Mouse (Mus musculus) embryonic facial prominence, embryonic 12.5 days (tissue): Measurements from ENCODE around the gene Akap6. TPM values are rescaled to one million over a fixed set of nuclear protein-coding genes. Genes with fewer than 3 reads are reported as not detected.

Experiments
- ATAC-seq: fragments of 200-750 bp; cut with Nextera tagmentation; 2 replicates; pipeline ENCODE4 v1.8.0; 2017; ENCODE audit not compliant: insufficient number of reproducible peaks, insufficient read depth, low FRiP score, low TSS enrichment
- H3K27ac ChIP-seq: fragments of 300-500 bp; sonication (generic); 2 replicates; pipeline ENCODE4 v1.5.1; 2016; ENCODE audit warnings: mild to moderate bottlenecking
- H3K27me3 ChIP-seq: fragments of 300-500 bp; sonication (generic); 2 replicates; pipeline ENCODE4 v1.6.1; 2016; ENCODE audit warnings: mild to moderate bottlenecking, moderate library complexity
- H3K36me3 ChIP-seq: fragments of 300-500 bp; sonication (generic); 2 replicates; pipeline ENCODE4 v1.6.1; 2016; ENCODE audit warnings: mild to moderate bottlenecking
- H3K4me1 ChIP-seq: fragments of 300-500 bp; sonication (generic); 2 replicates; pipeline ENCODE4 v1.6.1; 2016
- H3K4me2 ChIP-seq: fragments of 300-500 bp; sonication (generic); replicated peaks from 2 replicates; pipeline ENCODE4 v1.6.1; 2016; ENCODE audit warnings: mild to moderate bottlenecking, moderate library complexity
- H3K4me3 ChIP-seq: fragments of 300-500 bp; sonication (generic); 2 replicates; pipeline ENCODE4 v1.5.1; 2016; ENCODE audit warnings: mild to moderate bottlenecking
- H3K9ac ChIP-seq: fragments of 300-500 bp; sonication (generic); 2 replicates; pipeline ENCODE4 v1.6.1; 2016; ENCODE audit warnings: mild to moderate bottlenecking, moderate library complexity
- H3K9me3 ChIP-seq: fragments of 300-500 bp; sonication (generic); 2 replicates; pipeline ENCODE4 v1.6.1; 2016; ENCODE audit warnings: mild to moderate bottlenecking, moderate library complexity
- WGBS: fragments of 180-500 bp; shearing (Covaris S2); methylation state at CpG from one replicate; pipeline ENCODE4 v1.1.7; 2016; 5-methylcytosine and 5-hydroxymethylcytosine counted together
- polyA plus RNA-seq: library from polyadenylated mRNA; unstranded; fragments of >200 nt; fragmentation: Nextera tagmentation; extraction: Ambion mirVana; gene quantifications from 2 replicates; pipeline ENCODE4 v1.2.1, GENCODE M21; 2016

The Akap6 gene
- polyA plus RNA-seq, 1 experiment from 2014 or later = 3.5 TPM

DNA sequence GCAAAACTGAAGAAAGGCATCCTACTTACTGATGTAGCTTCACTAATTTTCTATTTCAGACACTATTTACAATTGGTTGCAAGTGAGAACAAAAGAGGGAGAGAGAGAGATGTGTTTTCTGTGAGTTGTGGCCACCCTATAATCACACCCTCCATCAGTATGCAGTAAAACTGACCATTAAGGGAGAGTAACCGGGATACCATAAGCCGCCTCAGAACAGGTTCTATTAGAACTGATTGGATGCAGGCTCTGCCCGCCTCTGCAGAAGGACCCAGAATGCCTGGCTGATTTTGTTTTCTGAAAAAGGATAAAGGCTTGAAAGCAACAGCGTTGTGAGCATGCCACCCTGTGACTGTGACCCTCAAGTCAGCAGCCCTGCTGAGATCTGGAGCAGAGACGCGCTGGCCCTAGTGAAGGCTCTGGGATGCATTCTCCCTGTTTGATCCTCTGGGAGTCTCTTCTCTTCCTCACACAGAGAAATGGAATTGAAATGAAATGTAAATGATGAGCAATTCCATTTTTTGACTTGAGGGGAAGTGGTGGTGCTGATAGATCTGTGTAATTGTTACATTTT lies 445.0 kb downstream of the Akap6 start:
- H3K36me3 ChIP-seq = no peaks in the 10 kb centered on the region
- no peak overlapping the region for H3K9ac ChIP-seq
- H3K4me1 ChIP-seq = peaks cover 4% of the 10 kb centered on the region; the same call in 1 of the 2 replicates
- no peaks in the 10 kb centered on the region for H3K9me3 ChIP-seq
- no peak for ATAC-seq
- 62% methylated on average over 6 of the region's 6 CpGs for WGBS
- H3K27me3 ChIP-seq = no peaks in the 10 kb centered on the region
- H3K4me3 ChIP-seq = no peak overlapping the region
- no peak overlapping the region for H3K27ac ChIP-seq
- H3K4me2 ChIP-seq = no peak overlapping the region

- H3K36me3 ChIP-seq = no peaks in the 10 kb centered on the region
- no peaks in the 10 kb centered on the region for H3K9me3 ChIP-seq
- peaks cover 4% of the 10 kb centered on the region; the same call in 1 of the 2 replicates for H3K4me1 ChIP-seq
- no peak overlapping the region for H3K4me2 ChIP-seq
- 95% methylated on average over 10 of the region's 10 CpGs for WGBS
- ATAC-seq = no peak
- no peak overlapping the region for H3K4me3 ChIP-seq
- H3K27me3 ChIP-seq = no peaks in the 10 kb centered on the region
- H3K27ac ChIP-seq = no peak overlapping the region
- no peak overlapping the region for H3K9ac ChIP-seq
Observed at GRCm38 (mm10) chr12:53144760-53145159, 445.6 kb downstream of the Akap6 start.

DNA sequence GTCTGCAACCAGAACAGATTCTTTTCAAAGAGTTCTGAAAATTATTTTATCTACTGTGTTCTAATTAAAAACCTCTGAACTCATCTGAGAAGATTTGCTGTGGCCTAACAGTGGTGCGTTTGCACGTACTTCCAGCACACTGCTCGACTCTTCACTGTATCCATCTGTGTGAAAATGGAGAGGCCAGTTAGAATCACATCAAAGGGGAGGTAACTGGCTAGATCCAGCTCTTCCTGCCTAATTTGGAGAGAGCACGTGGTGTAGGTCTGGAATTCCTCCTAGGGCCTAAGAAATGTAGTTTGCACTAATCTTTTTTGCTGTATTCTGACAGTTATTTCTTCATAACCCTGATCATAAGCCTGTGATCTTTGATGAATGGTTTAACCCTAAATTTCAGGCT lies 446.3 kb downstream of the Akap6 start:
- Histone ChIP-seq H3K27me3 (no peaks in the 10 kb centered on the region), H3K27ac (no peak overlapping the region)
- WGBS = 40% methylated on average over 4 of the region's 4 CpGs

GRCm38 (mm10) chr12:53146460-53147050 lies 447.4 kb downstream of the Akap6 start:
- H3K36me3 ChIP-seq = no peaks in the 10 kb centered on the region
- H3K27ac ChIP-seq = no peak overlapping the region
- peaks cover 4% of the 10 kb centered on the region; the same call in 1 of the 2 replicates for H3K4me1 ChIP-seq
- H3K4me2 ChIP-seq = no peak overlapping the region
- no peaks in the 10 kb centered on the region for H3K27me3 ChIP-seq
- WGBS = 62% methylated on average over 11 of the region's 11 CpGs
- no peaks in the 10 kb centered on the region for H3K9me3 ChIP-seq
- no peak for ATAC-seq
- H3K9ac ChIP-seq = no peak overlapping the region
- H3K4me3 ChIP-seq = no peak overlapping the region

More for the DNA sequence above, 446.3 kb downstream of the Akap6 start:
- no peaks in the 10 kb centered on the region for H3K9me3 ChIP-seq
- 0 out of 2 replicates have a peak, but pooled peaks have one; percentile 52 for ATAC-seq
- H3K36me3 ChIP-seq = no peaks in the 10 kb centered on the region
- H3K4me3 ChIP-seq = no peak overlapping the region
- H3K9ac ChIP-seq = no peak overlapping the region
- H3K4me1 ChIP-seq = peaks cover 4% of the 10 kb centered on the region; the same call in 1 of the 2 replicates
- no peak overlapping the region for H3K4me2 ChIP-seq

- H3K4me1 ChIP-seq = peaks cover 4% of the 10 kb centered on the region; the same call in 1 of the 2 replicates
- H3K36me3 ChIP-seq = no peaks in the 10 kb centered on the region
- H3K4me3 ChIP-seq = no peak overlapping the region
- no peak for ATAC-seq
- no peaks in the 10 kb centered on the region for H3K27me3 ChIP-seq
- WGBS = 85% methylated on average over 11 of the region's 11 CpGs
- H3K9me3 ChIP-seq = no peaks in the 10 kb centered on the region
- H3K4me2 ChIP-seq = no peak overlapping the region
- H3K27ac ChIP-seq = no peak overlapping the region
- no peak overlapping the region for H3K9ac ChIP-seq
Observed at GRCm38 (mm10) chr12:53147696-53148095, 448.5 kb downstream of the Akap6 start.

DNA sequence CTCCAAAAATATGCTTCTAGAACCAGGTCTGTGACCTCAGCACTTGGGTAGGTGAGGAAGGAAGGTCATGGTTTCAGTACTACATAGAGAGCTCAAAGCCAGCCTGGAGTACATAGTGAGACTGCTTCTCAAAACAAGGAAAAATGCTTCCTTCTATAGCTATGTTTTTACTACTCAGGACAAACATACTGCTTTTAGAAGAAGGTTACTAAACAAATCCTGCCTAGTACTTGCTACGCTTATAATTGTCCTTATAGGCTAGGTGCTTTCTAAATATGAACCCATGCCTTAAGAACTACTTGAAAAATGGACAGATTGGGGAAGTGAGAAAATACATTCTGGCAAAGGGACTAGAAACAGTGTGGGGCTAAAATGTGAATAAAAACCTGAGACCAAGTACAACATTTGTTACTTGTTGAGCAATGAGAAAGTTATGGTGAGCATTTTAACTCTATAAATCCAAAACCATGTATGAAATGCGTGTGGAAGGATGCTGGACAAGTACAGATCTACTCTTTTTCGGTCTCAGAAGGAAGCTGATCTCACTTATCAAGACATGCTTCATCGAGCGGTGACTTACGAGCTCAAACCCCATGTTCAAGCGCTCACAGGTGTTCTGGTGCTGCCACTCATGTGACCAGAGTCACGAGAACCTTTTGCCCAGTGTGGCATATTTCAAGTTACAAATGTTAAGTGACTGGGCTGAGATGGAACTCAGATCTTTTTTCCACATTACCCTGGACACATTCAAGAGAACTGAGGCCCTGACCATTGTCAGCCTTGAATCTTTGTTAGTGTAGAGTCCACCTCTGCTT lies 469.2 kb downstream of the Akap6 start:
- H3K4me2 ChIP-seq = no peak overlapping the region
- H3K27me3 ChIP-seq = no peaks in the 10 kb centered on the region
- H3K4me1 ChIP-seq = no peaks in the 10 kb centered on the region
- ATAC-seq = no peak
- no peaks in the 10 kb centered on the region for H3K9me3 ChIP-seq
- 87% methylated on average over 8 of the region's 8 CpGs for WGBS
- H3K27ac ChIP-seq = no peak overlapping the region
- no peak overlapping the region for H3K9ac ChIP-seq
- H3K4me3 ChIP-seq = no peak overlapping the region
- H3K36me3 ChIP-seq = no peaks in the 10 kb centered on the region

- no peak overlapping the region for H3K4me2 ChIP-seq
Observed at GRCm38 (mm10) chr12:53191435-53191834, 492.3 kb downstream of the Akap6 start.

GRCm38 (mm10) chr12:53193664-53194063 lies 494.5 kb downstream of the Akap6 start:
- no peaks in the 10 kb centered on the region for H3K36me3 ChIP-seq
- H3K4me2 ChIP-seq = no peak overlapping the region
- ATAC-seq = no peak
- no peaks in the 10 kb centered on the region for H3K9me3 ChIP-seq
- H3K9ac ChIP-seq = no peak overlapping the region
- 76% methylated on average over 5 of the region's 5 CpGs for WGBS
- no peaks in the 10 kb centered on the region for H3K27me3 ChIP-seq
- no peak overlapping the region for H3K4me3 ChIP-seq
- H3K4me1 ChIP-seq = no peaks in the 10 kb centered on the region
- no peak overlapping the region for H3K27ac ChIP-seq

More at GRCm38 (mm10) chr12:53191435-53191834, 492.3 kb downstream of the Akap6 start:
- H3K4me1 ChIP-seq = no peaks in the 10 kb centered on the region
- no peaks in the 10 kb centered on the region for H3K9me3 ChIP-seq
- H3K36me3 ChIP-seq = no peaks in the 10 kb centered on the region
- 87% methylated on average over 7 of the region's 7 CpGs for WGBS
- H3K27me3 ChIP-seq = no peaks in the 10 kb centered on the region
- H3K9ac ChIP-seq = no peak overlapping the region
- ATAC-seq = no peak
- H3K4me3 ChIP-seq = no peak overlapping the region
- no peak overlapping the region for H3K27ac ChIP-seq

Other genes with a start within 250 kb of the Akap6 start
- 55.5 and 63.4 TPM in 2 replicates for gene Arhgap5, start 195.4 kb upstream of the Akap6 start, polyA plus RNA-seq